Mouse (Mus musculus) kidney, embryonic 14.5 days (tissue): ENCODE measurements around the gene Acod1. TPM values are rescaled to one million over a fixed set of nuclear protein-coding genes. Genes with fewer than 3 reads are reported as not detected.

Experiments used
- ATAC-seq: fragments of 200-750 bp; cut with Nextera tagmentation; 2 replicates; pipeline ENCODE4 v1.8.0; 2017; ENCODE audit warnings: moderate number of reproducible peaks, mild to moderate bottlenecking, moderate TSS enrichment, moderate library complexity; ENCODE audit not compliant: low FRiP score, low TSS enrichment
- H3K27ac ChIP-seq: fragments of 300-500 bp; sonication (generic); 2 replicates; pipeline ENCODE4 v1.5.1; 2014; ENCODE audit warnings: low read depth, mild to moderate bottlenecking, low read length, moderate library complexity, mixed read lengths
- H3K27me3 ChIP-seq: fragments of 300-500 bp; sonication (generic); 2 replicates; pipeline ENCODE4 v1.6.1; 2014; ENCODE audit warnings: mild to moderate bottlenecking, low read length; ENCODE audit not compliant: control insufficient read depth, insufficient read depth
- H3K36me3 ChIP-seq: fragments of 300-500 bp; sonication (generic); 2 replicates; pipeline ENCODE4 v1.6.1; 2014; ENCODE audit warnings: low read length, mixed read lengths; ENCODE audit not compliant: control insufficient read depth, insufficient read depth
- H3K4me1 ChIP-seq: fragments of 300-500 bp; sonication (generic); 2 replicates; pipeline ENCODE4 v1.6.1; 2014; ENCODE audit warnings: low read length, mixed read lengths; ENCODE audit not compliant: control insufficient read depth, insufficient read depth
- H3K4me2 ChIP-seq: fragments of 300-500 bp; sonication (generic); replicated peaks from 2 replicates; pipeline ENCODE4 v1.6.1; 2014; ENCODE audit warnings: low read depth, mild to moderate bottlenecking, low read length
- H3K4me3 ChIP-seq: fragments of 300-500 bp; sonication (generic); 2 replicates; pipeline ENCODE4 v1.5.1; 2014; ENCODE audit warnings: mild to moderate bottlenecking, low read length
- H3K9ac ChIP-seq: fragments of 300-500 bp; sonication (generic); 2 replicates; pipeline ENCODE4 v1.6.1; 2014; ENCODE audit warnings: low read depth, mild to moderate bottlenecking, low read length, moderate library complexity
- H3K9me3 ChIP-seq: fragments of 300-500 bp; sonication (generic); 2 replicates; pipeline ENCODE4 v1.6.1; 2016; ENCODE audit warnings: low read length; ENCODE audit not compliant: control insufficient read depth
- WGBS: fragments of 180-500 bp; shearing (Covaris S2); extraction: QIAGEN DNeasy Blood & Tissue Kit; methylation state at CpG from one replicate; pipeline ENCODE4 v1.1.7; 2014; 5-methylcytosine and 5-hydroxymethylcytosine counted together
- polyA plus RNA-seq: library from polyadenylated mRNA; unstranded; fragments of >200 nt; fragmentation: Nextera tagmentation; extraction: Ambion mirVana; gene quantifications from 2 replicates; pipeline ENCODE4 v1.2.1, GENCODE M21; 2014

The Acod1 gene
- polyA plus RNA-seq, 1 experiment from 2014 or later: not detected

DNA sequence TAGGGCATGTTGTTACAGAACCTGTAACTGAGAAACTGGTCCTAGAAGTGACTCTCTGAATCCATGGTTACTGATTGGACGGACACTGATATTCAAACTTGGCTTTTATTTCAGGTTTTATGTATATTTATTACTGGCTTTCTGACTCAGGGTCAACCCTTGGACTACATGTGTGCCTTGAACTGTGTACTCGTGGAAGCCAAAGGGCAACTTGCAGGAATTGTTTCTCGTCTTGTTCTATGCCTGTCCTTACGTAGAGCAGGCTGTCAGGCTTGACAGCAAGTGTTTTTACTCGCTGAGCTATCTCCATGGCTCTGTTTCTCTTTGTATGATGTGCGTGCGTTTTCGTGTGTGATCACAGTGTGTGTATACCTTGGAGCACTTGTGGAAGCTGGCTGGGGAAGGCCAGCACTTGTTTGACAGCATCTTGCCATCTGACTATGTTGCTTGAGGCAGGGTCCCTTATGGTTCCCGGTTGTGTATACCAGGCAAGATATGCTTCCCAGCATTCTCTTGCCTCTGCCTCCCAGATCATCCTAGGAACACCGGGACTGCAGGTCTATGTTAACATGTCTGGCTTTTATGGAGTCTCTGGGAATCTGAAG lies 56.1 kb downstream of the Acod1 start:
- H3K27ac ChIP-seq: no peak overlapping the region
- H3K4me3 ChIP-seq: no peak overlapping the region
- H3K4me2 ChIP-seq: no peak overlapping the region
- ATAC-seq: no peak
- H3K4me1 ChIP-seq: no peaks in the 10 kb centered on the region
- 73% methylated on average over 10 of the region's 10 CpGs for WGBS
- H3K27me3 ChIP-seq: no peaks in the 10 kb centered on the region
- no peaks in the 10 kb centered on the region for H3K9me3 ChIP-seq
- no peak overlapping the region for H3K9ac ChIP-seq
- no peaks in the 10 kb centered on the region for H3K36me3 ChIP-seq

Other genes starting within 250 kb of the Acod1 start
- gene Kctd12, start 64.3 kb upstream of the Acod1 start, polyA plus RNA-seq: 8.3 and 13.4 TPM in 2 replicates
- 26.5 and 38.3 TPM in 2 replicates for gene Cln5, start 23.2 kb downstream of the Acod1 start, polyA plus RNA-seq
- gene Fbxl3, start 52.6 kb downstream of the Acod1 start, polyA plus RNA-seq: 24.0 and 35.6 TPM in 2 replicates